Mouse (Mus musculus): ENCODE measurements around the gene Sdccag8. TPM values are rescaled to one million over a fixed set of nuclear protein-coding genes. Genes with fewer than 3 reads are reported as not detected.
"Not testable (repeated sequence)": the region's sequence is repeated elsewhere in the genome, so short reads cannot be mapped to it uniquely, and the experiment has no call there.

The Sdccag8 gene
- polyA plus RNA-seq, 1 experiment from 2014 or later = 9.8 TPM

DNA sequence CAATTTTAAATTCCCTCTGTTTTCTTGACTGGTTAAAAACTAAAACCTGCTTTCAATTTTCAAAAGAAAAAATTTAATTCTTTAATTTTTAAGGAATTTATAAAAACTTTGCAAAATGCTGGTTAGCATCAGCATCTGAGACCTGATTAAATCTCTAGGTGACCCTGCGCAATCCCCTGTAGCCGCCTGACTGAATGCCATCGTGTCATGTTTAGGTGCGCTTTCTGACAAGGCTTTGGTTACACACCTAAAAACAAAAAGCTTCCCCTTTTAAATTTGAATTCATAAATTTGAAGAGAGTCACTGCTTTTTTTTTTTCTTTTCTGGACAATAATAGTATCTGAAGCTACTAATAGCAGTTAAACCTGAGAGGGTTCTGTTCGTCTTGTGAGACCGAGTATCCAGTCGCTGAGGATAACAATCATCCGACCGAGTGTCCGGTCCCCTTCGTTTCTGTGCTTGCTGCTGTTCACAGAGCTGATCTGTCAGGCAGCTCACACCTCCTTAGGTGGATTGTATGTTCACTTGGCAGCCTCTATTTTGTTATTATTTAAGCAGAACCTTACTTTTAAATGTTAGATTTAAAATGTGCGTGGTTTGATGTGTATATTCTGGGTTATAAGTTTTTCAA, 118.0 kb downstream of the Sdccag8 start:
- 82% methylated on average over 12 of the region's 12 CpGs for WGBS (ENCODE audit: insufficient replicate concordance)
- no peak overlapping the region for H3K27ac ChIP-seq (ENCODE audit: low read depth, low read length)
- H3K27me3 ChIP-seq (ENCODE audit: control insufficient read depth, insufficient read depth, low read length) = no peaks in the 10 kb centered on the region
- no peak overlapping the region for H3K4me3 ChIP-seq (ENCODE audit: low read depth, low read length)
- H3K4me2 ChIP-seq = no peak overlapping the region
- no peaks in the 10 kb centered on the region for H3K9me3 ChIP-seq (replicated peaks; ENCODE audit: control insufficient read depth, low read length)
- H3K9ac ChIP-seq (ENCODE audit: low read depth, low read length) = no peak overlapping the region
- no peak for ATAC-seq (replicated peaks; ENCODE audit: insufficient number of reproducible peaks, low FRiP score, low TSS enrichment)
- no peaks in the 10 kb centered on the region; the same call in 1 of the 2 replicates for H3K4me1 ChIP-seq (ENCODE audit: control insufficient read depth, insufficient read depth, low read length)
- H3K36me3 ChIP-seq (ENCODE audit: control insufficient read depth, insufficient read depth, low read length) = no peaks in the 10 kb centered on the region

DNA sequence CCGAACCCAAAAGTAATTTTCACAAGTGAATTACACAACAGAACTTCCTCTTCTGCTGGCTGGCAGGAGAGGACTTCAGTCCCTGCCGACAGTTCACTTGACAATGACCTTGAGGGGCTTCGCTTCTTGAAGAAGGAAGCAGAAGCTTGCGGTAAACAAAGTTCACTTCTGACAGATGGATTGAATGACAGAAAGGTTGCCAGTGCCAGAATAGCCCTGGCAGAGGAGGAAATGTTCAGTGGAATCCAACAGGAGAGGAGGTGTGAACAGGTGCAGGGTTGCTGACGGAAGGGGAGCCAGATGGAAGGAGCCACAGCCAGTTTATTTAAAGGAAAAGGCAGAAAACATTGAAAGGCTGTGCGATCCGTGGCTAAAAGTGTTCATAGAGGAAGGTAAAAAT, 118.9 kb downstream of the Sdccag8 start:
- no peaks in the 10 kb centered on the region; the same call in 1 of the 2 replicates for H3K4me1 ChIP-seq (ENCODE audit: control insufficient read depth, insufficient read depth, low read length)
- no peaks in the 10 kb centered on the region for H3K9me3 ChIP-seq (replicated peaks; ENCODE audit: control insufficient read depth, low read length)
- no peak overlapping the region for H3K4me3 ChIP-seq (ENCODE audit: low read depth, low read length)
- 56% methylated on average over 7 of the region's 7 CpGs for WGBS (ENCODE audit: insufficient replicate concordance)
- no peaks in the 10 kb centered on the region for H3K36me3 ChIP-seq (ENCODE audit: control insufficient read depth, insufficient read depth, low read length)
- no peak overlapping the region for H3K27ac ChIP-seq (ENCODE audit: low read depth, low read length)
- H3K27me3 ChIP-seq (ENCODE audit: control insufficient read depth, insufficient read depth, low read length) = no peaks in the 10 kb centered on the region
- H3K4me2 ChIP-seq = no peak overlapping the region
- no peak for ATAC-seq (replicated peaks; ENCODE audit: insufficient number of reproducible peaks, low FRiP score, low TSS enrichment)
- H3K9ac ChIP-seq (ENCODE audit: low read depth, low read length) = no peak overlapping the region

DNA sequence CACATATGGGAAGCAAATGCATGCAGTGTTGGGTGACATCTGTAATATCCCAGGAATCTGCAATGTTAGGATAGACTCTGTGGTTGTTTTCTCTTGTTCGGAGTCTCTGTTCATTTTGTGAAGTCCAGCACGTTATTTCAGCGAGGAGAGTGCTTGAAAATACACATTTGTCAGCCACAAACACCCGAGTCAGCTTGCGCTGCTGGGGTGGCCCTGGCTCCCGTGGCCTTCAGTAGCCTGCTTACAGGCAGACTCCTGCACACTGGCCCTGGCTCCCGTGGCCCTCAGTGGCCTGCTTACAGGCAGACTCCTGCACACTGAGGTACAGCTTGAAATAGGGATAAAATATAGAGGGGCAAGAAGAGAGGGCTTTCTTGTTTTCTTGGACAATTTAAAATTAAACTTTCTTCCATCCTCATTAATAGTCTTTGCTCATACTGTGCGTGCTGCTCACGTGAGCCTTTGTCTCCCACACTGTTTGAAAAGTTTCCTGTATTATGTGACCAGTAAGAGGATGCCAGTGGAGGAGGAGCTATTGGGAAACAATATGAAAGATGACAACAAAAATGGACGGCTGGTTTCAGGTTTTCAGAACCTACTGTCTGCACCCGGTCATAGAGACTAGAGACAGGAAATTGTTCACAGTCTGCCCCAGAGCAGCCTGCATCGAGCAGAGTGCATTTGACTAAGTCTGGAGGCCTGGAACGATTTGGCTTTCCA, 119.7 kb downstream of the Sdccag8 start:
- H3K27ac ChIP-seq (ENCODE audit: low read depth, low read length) = no peak overlapping the region
- no peak overlapping the region for H3K4me2 ChIP-seq
- WGBS (ENCODE audit: insufficient replicate concordance) = 67% methylated on average over 13 of the region's 13 CpGs
- ATAC-seq (replicated peaks; ENCODE audit: insufficient number of reproducible peaks, low FRiP score, low TSS enrichment) = no peak
- no peaks in the 10 kb centered on the region for H3K27me3 ChIP-seq (ENCODE audit: control insufficient read depth, insufficient read depth, low read length)
- H3K4me1 ChIP-seq (ENCODE audit: control insufficient read depth, insufficient read depth, low read length) = no peaks in the 10 kb centered on the region; the same call in 1 of the 2 replicates
- H3K9me3 ChIP-seq (replicated peaks; ENCODE audit: control insufficient read depth, low read length) = no peaks in the 10 kb centered on the region
- no peak overlapping the region for H3K9ac ChIP-seq (ENCODE audit: low read depth, low read length)
- no peak overlapping the region for H3K4me3 ChIP-seq (ENCODE audit: low read depth, low read length)
- no peaks in the 10 kb centered on the region for H3K36me3 ChIP-seq (ENCODE audit: control insufficient read depth, insufficient read depth, low read length)

DNA sequence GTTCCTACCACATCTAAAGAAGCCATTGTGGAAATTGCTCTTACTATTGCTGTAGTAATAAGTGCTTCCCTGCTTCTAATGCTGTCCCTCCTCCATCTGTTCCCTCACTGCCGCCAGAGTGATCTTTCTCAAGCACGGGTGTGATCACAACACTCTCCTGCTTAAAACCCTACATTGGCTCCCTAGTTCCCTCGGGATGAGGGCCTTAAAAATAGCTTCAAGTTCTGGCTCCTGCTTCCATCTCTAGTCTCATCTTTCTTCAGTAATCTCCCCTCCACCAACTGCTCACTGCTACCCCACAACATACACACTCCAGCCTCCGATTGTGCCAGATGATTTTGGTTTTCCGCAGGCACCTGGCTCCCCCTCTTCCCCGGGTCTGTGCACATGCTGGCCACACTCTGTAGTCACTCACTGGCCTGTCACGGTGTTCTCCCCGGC, 125.5 kb downstream of the Sdccag8 start:
- H3K9me3 ChIP-seq (replicated peaks; ENCODE audit: control insufficient read depth, low read length) = no peaks in the 10 kb centered on the region
- no peak for ATAC-seq (replicated peaks; ENCODE audit: insufficient number of reproducible peaks, low FRiP score, low TSS enrichment)

DNA sequence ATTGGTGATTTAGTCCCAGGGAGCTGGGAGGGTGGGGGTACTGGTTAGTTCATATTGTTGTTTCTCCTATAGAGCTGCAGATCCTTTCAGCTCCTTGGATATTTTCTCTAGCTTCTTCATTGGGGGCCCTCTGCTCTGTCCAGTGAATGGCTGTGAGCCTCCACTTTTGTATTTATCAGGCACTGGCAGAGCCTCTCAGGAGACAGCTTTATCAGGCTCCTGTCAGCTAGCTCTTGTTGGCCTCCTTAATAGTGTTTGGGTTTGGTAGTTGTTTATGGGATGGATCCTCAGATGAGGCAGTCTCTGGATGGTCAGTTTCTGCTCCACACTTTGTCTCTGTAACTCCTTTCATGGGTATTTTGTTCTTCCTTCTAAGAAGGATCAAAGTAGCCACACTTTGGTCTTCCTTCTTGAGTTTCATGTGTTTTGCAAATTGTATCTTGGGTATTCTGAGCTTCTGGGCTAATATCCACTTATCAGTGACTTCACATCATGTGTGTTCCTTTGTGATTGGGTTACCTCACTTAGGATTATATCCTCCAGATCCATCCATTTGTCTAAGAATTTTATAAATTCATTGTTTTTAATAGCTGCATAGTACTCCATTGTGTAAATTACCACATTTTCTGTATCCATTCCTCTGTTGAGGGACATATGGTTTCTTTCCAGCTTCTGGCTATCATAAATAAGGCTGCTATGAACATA, 127.0 kb downstream of the Sdccag8 start:
- not testable (repeated sequence) for ATAC-seq (replicated peaks; ENCODE audit: insufficient number of reproducible peaks, low FRiP score, low TSS enrichment); H3K4me1 ChIP-seq (ENCODE audit: control insufficient read depth, insufficient read depth, low read length); H3K9me3 ChIP-seq (replicated peaks; ENCODE audit: control insufficient read depth, low read length); H3K4me3 ChIP-seq (ENCODE audit: low read depth, low read length); H3K27ac ChIP-seq (ENCODE audit: low read depth, low read length); H3K27me3 ChIP-seq (ENCODE audit: control insufficient read depth, insufficient read depth, low read length); H3K4me2 ChIP-seq; H3K36me3 ChIP-seq (ENCODE audit: control insufficient read depth, insufficient read depth, low read length); H3K9ac ChIP-seq (ENCODE audit: low read depth, low read length)

More for the DNA sequence above, 125.5 kb downstream of the Sdccag8 start:
- Histone ChIP-seq H3K27ac (ENCODE audit: low read depth, low read length) (no peak overlapping the region), H3K4me2 (no peak overlapping the region), H3K36me3 (ENCODE audit: control insufficient read depth, insufficient read depth, low read length) (no peaks in the 10 kb centered on the region), H3K4me3 (ENCODE audit: low read depth, low read length) (no peak overlapping the region), H3K27me3 (ENCODE audit: control insufficient read depth, insufficient read depth, low read length) (no peaks in the 10 kb centered on the region), H3K4me1 (ENCODE audit: control insufficient read depth, insufficient read depth, low read length) (no peaks in the 10 kb centered on the region; the same call in 1 of the 2 replicates), H3K9ac (ENCODE audit: low read depth, low read length) (no peak overlapping the region)
- 55% methylated on average over 8 of the region's 8 CpGs for WGBS (ENCODE audit: insufficient replicate concordance)

DNA sequence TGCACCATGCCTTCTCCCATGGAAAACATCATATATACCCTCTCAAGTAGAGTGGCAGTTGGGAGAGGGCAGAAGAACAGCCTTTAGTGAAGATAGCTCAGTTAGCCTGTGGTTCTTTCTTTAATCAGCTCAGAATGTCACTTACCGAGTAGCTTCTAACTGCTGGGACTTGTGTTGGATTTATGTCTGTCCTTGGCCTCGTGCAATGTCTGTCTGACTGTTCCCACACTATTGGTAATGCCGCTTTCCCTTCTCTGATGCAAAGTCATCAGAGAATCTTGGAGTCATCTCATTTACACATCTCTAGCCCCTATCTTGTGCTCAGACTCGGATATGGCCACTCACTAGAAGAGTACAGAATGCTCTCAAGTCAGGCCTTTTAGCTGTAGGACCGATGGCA, 128.7 kb downstream of the Sdccag8 start:
- WGBS (ENCODE audit: insufficient replicate concordance) = 82% methylated on average over 5 of the region's 5 CpGs
- Histone ChIP-seq H3K27me3 (ENCODE audit: control insufficient read depth, insufficient read depth, low read length) (no peaks in the 10 kb centered on the region), H3K9ac (ENCODE audit: low read depth, low read length) (no peak overlapping the region), H3K27ac (ENCODE audit: low read depth, low read length) (no peak overlapping the region), H3K36me3 (ENCODE audit: control insufficient read depth, insufficient read depth, low read length) (no peaks in the 10 kb centered on the region), H3K4me3 (ENCODE audit: low read depth, low read length) (no peak overlapping the region), H3K4me1 (ENCODE audit: control insufficient read depth, insufficient read depth, low read length) (no peaks in the 10 kb centered on the region), H3K4me2 (no peak overlapping the region), H3K9me3 (replicated peaks; ENCODE audit: control insufficient read depth, low read length) (no peaks in the 10 kb centered on the region)
- ATAC-seq (replicated peaks; ENCODE audit: insufficient number of reproducible peaks, low FRiP score, low TSS enrichment) = no peak

DNA sequence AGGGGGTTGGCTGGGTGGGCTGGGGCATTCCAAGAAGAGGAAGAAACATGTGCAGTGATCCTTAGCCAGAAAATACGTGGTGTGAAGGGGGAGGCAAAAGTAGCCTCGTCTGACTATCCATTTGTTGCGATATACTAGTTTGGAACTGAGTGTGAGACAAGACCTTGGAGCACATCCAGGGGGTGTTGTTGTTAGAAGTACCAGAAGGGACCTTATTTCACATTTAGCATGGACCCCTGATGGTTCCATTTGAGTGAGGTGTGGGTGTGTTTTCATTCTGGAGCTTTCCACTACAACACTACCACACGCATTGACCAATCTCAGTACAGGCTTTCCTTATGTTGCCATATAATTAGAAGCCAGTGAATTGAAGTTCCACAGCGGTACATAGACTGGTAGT, 129.5 kb downstream of the Sdccag8 start:
- 86% methylated on average over 5 of the region's 5 CpGs for WGBS (ENCODE audit: insufficient replicate concordance)
- Histone ChIP-seq H3K27ac (ENCODE audit: low read depth, low read length) (no peak overlapping the region), H3K27me3 (ENCODE audit: control insufficient read depth, insufficient read depth, low read length) (no peaks in the 10 kb centered on the region), H3K9me3 (replicated peaks; ENCODE audit: control insufficient read depth, low read length) (no peaks in the 10 kb centered on the region), H3K4me1 (ENCODE audit: control insufficient read depth, insufficient read depth, low read length) (no peaks in the 10 kb centered on the region), H3K4me3 (ENCODE audit: low read depth, low read length) (no peak overlapping the region), H3K9ac (ENCODE audit: low read depth, low read length) (no peak overlapping the region), H3K4me2 (no peak overlapping the region), H3K36me3 (ENCODE audit: control insufficient read depth, insufficient read depth, low read length) (no peaks in the 10 kb centered on the region)
- ATAC-seq (replicated peaks; ENCODE audit: insufficient number of reproducible peaks, low FRiP score, low TSS enrichment) = no peak

DNA sequence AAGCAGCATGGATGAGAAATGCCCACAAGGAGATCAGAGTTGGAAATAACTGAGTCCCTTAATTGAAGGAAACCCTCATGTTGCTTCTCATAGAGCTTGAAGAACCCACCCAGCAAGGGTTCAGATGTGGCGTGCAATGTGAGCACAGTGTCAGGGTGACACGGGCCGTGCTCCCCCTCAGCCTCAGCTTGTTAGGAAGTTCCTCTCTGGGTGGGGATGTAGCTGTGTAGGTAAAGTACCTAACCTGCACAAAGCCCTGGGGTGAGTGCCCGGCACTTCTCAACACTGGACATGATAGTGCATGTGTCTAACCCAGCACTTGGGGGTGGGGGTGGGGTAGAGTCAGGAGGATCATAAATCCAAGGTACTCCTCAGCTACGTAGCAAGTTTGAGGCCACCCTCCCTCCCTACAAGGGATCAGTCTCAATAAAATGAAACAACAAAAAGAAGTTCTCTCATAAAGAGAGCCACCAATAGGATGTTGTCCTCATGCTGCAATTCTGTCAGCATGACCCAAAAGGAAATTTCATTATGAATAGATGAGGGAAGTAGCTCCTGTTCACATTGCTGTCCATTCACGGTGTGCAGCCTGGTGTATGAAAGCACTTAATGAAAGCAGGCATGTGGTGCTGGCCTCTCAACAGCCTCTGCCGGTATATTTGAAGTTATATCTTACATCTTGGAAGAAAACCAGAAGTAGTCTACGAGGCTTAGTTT, 130.2 kb downstream of the Sdccag8 start:
- WGBS (ENCODE audit: insufficient replicate concordance) = 83% methylated on average over 8 of the region's 8 CpGs
- no peaks in the 10 kb centered on the region for H3K36me3 ChIP-seq (ENCODE audit: control insufficient read depth, insufficient read depth, low read length)
- H3K4me1 ChIP-seq (ENCODE audit: control insufficient read depth, insufficient read depth, low read length) = no peaks in the 10 kb centered on the region
- H3K27me3 ChIP-seq (ENCODE audit: control insufficient read depth, insufficient read depth, low read length) = no peaks in the 10 kb centered on the region
- H3K9me3 ChIP-seq (replicated peaks; ENCODE audit: control insufficient read depth, low read length) = no peaks in the 10 kb centered on the region
- ATAC-seq (replicated peaks; ENCODE audit: insufficient number of reproducible peaks, low FRiP score, low TSS enrichment) = no peak
- no peak overlapping the region for H3K9ac ChIP-seq (ENCODE audit: low read depth, low read length)
- no peak overlapping the region for H3K27ac ChIP-seq (ENCODE audit: low read depth, low read length)
- H3K4me2 ChIP-seq = no peak overlapping the region
- H3K4me3 ChIP-seq (ENCODE audit: low read depth, low read length) = no peak overlapping the region

Measured in heart, embryonic 11.5 days (tissue).